Mouse (Mus musculus): ENCODE measurements at regions not wholly inside any gene's neighbourhood (a gene's known extent, or its start where the extent isn't known, plus 50 kb on each side); places are given as distances from the start of the nearest gene placed in this dataset.
"Not testable (repeated sequence)": the region's sequence is repeated elsewhere in the genome, so short reads cannot be mapped to it uniquely, and the experiment has no call there.

- not testable (repeated sequence) for ATAC-seq (replicated peaks; ENCODE audit: poor library complexity)
Measured at GRCm38 (mm10) chr4:122207487-122207886, 481.6 kb upstream of the 9530002B09Rik start.

GRCm38 (mm10) chr4:122248199-122248796 is 440.8 kb upstream of the 9530002B09Rik start:
- peak; percentile 65 for ATAC-seq (replicated peaks; ENCODE audit: poor library complexity)

Measured in megakaryocyte progenitor cell, adult 5-6 weeks (primary cell).